8 mouse cellular contexts compared by ENCODE assay signal in the genomic region with DNA sequence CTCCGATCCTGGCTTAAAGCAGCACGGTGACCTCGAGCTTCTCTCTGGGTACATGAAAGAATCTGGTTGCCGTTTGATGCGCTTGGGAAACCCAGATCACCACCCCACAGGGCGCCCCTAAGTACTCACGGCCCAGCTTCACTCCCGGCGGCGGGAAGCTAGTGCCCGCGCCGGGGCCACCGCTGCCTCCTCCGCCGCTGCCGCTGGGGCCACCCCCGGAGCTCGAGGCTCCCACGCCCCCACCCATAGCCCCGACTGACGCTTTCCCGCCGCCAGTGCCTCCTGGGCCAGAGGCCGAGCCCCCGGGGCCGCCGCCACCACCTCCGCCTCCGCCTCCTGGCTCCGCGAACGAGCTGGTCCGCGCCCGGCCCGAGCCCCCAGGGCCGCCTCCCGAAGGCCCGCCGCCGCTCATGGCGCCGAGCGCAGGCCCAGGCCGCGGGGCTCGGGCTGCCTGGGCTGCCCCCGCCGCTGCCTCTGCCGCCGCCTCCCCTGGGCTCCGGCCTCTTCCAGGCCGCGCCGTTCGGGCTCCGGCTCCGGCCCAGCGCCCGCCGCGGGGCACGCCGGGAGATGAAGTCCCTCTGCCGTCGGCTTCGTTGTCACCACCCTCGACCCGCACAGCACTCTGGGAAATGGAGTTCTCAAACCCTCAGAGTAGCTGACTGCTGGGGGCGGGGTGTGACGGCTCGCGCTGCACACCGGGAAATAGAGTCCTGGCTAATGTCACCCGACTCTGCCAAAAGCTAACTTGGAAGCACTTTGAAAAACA. TPM values are rescaled to one million over a fixed set of nuclear protein-coding genes. Genes with fewer than 3 reads are reported as not detected.
DNase-seq lines count a peak whose midpoint lies in the region; ATAC-seq and TF ChIP-seq lines count a peak whose summit lies in the region.

TSS of gene Gsk3a (minus strand) at position 603 of the 766 bp plus-strand sequence.

- DNase-seq in MEL (ENCODE audit: low read depth, low spot score), result peak; percentile 96
- peak; percentile 98 to 100 for DNase-seq in cerebellum, adult 18-20 months
- peak; percentile 96 for DNase-seq in hindbrain, embryonic 10.5 days (ENCODE audit: low spot score)
- peak; percentile 97 to 98 for DNase-seq in layer of hippocampus, postnatal 10 days (ENCODE audit: low spot score in 2 of 2)
- DNase-seq in lung, postnatal 10 days, result peak; percentile 100
- peak; percentile 98 for DNase-seq in retina, postnatal 7 days (ENCODE audit: low read depth, low spot score)
- peak; percentile 88 for DNase-seq in urinary bladder, adult 2 months (ENCODE audit: low spot score)

- TF ChIP-seq POLR2A in MEL (IDR thresholded peaks at IDR 0.05; ENCODE audit: control insufficient read depth in 1 of 2, insufficient read depth in 1 of 2, low read depth in 1 of 2, low read length in 2 of 2, poor library complexity in 1 of 2), result peak; percentile 62 to 81; a peak in 3 of 4 replicates

- TF ChIP-seq RAD21 in MEL (IDR thresholded peaks at IDR 0.05; ENCODE audit: low read depth, low read length), result no peak

- peak within 1 kb of the TSS; percentile 91 for H3K9ac ChIP-seq in MEL (ENCODE audit: control insufficient read depth, low read depth, low read length, poor library complexity, severe bottlenecking)

- no peaks in the 10 kb centered on the region for H3K27me3 ChIP-seq in MEL (ENCODE audit: control insufficient read depth in 1 of 2, insufficient read depth in 2 of 2, low read length in 2 of 2)
- H3K27me3 ChIP-seq in hindbrain, embryonic 10.5 days (ENCODE audit: insufficient read depth, poor library complexity, severe bottlenecking), result no peaks in the 10 kb centered on the region

- H3K79me2 ChIP-seq in MEL (ENCODE audit: control insufficient read depth, insufficient read depth, low read length, poor library complexity), result peaks cover 26% of the 10 kb centered on the region

- no peak for TF ChIP-seq CTCF in MEL (IDR thresholded peaks at IDR 0.05 in 2 of 3, conservative IDR thresholded peaks at IDR 0.05 in 1 of 3; ENCODE audit: control insufficient read depth in 1 of 3, insufficient read depth in 1 of 3, low read depth in 2 of 3, low read length in 3 of 3, poor library complexity in 1 of 3, severe bottlenecking in 1 of 3)

- under 1% methylated on average over 71 of the region's 76 CpGs for WGBS in hindbrain, embryonic 10.5 days

- no peaks in the 10 kb centered on the region for H3K9me3 ChIP-seq in MEL (replicated peaks; ENCODE audit: insufficient read depth, low read length)
- no peaks in the 10 kb centered on the region for H3K9me3 ChIP-seq in hindbrain, embryonic 10.5 days

- H3K27ac ChIP-seq in MEL (ENCODE audit: control insufficient read depth, low read depth, low read length), result peak within 1 kb of the TSS; percentile 97
- peak within 1 kb of the TSS; percentile 98 for H3K27ac ChIP-seq in hindbrain, embryonic 10.5 days

- peak; percentile 67 for ATAC-seq in frontal cortex, adult (ENCODE audit: low TSS enrichment)

- peaks cover 3 to 9% of the 10 kb centered on the region in 2 experiments; a peak in 2 of 4 replicates for H3K4me1 ChIP-seq in MEL (ENCODE audit: control insufficient read depth in 1 of 2, insufficient read depth in 2 of 2, low read length in 2 of 2)
- H3K4me1 ChIP-seq in hindbrain, embryonic 10.5 days (replicated peaks), result peaks cover 40% of the 10 kb centered on the region

- H3K4me3 ChIP-seq in MEL (ENCODE audit: control insufficient read depth in 1 of 2, insufficient read depth in 1 of 2, low read depth in 2 of 2, low read length in 2 of 2), result peak within 1 kb of the TSS; percentile 90 to 93
- H3K4me3 ChIP-seq in hindbrain, embryonic 10.5 days, result peak within 1 kb of the TSS; percentile 98

- H3K36me3 ChIP-seq in MEL (ENCODE audit: control insufficient read depth in 1 of 2, insufficient read depth in 2 of 2, low read length in 2 of 2), result peaks cover 0 to 17% of the 10 kb centered on the region in 2 experiments; a peak in 2 of 4 replicates
- peaks cover 36% of the 10 kb centered on the region for H3K36me3 ChIP-seq in hindbrain, embryonic 10.5 days

- no peak for TF ChIP-seq EP300 in MEL (IDR thresholded peaks at IDR 0.05; ENCODE audit: low read depth in 1 of 2, low read length in 2 of 2)

TF ChIP-seq in MEL, 35 proteins besides CTCF, POLR2A, EP300 and RAD21:
- TF ChIP-seq UBTF (IDR thresholded peaks at IDR 0.05; ENCODE audit: borderline replicate concordance, insufficient read depth, low read depth, low read length), result 0 out of 2 replicates have a peak, but pooled peaks have one; percentile 72
- TF ChIP-seq TBP (IDR thresholded peaks at IDR 0.05; ENCODE audit: low read depth, low read length), result no peak
- no peak for TF ChIP-seq CHD1 (IDR thresholded peaks at IDR 0.05; ENCODE audit: low read depth, low read length)
- TF ChIP-seq NRF1 (IDR thresholded peaks at IDR 0.05; ENCODE audit: insufficient read depth, low read depth, low read length, poor library complexity, severe bottlenecking), result peak; percentile 46; the same call in 1 of the 2 replicates
- peak; percentile 8 for TF ChIP-seq MXI1 (IDR thresholded peaks at IDR 0.05; ENCODE audit: low read depth, low read length)
- TF ChIP-seq KAT2A (conservative IDR thresholded peaks at IDR 0.05; ENCODE audit: low read depth, low read length), result peak; percentile 85
- TF ChIP-seq MAZ (IDR thresholded peaks at IDR 0.05; ENCODE audit: low read depth, low read length), result 0 out of 2 replicates have a peak, but pooled peaks have one; percentile 19
- peak; percentile 63 for TF ChIP-seq NELFE (IDR thresholded peaks at IDR 0.05; ENCODE audit: low read depth, low read length)

RNA-seq across cellular contexts. Expression of gene Gsk3a, which starts in this region (rescaled TPM):
- total RNA-seq in MEL (2012; rRNA removed), result 59.8 and 61.5 TPM in 2 replicates
- polyA plus RNA-seq in MEL (2012; ENCODE audit: insufficient read depth in 1 of 2, insufficient read length in 2 of 2, low read depth in 1 of 2, low replicate concordance in 2 of 2, missing spikeins in 1 of 2), result 100 to 1,000 TPM in 1 of 2 experiments, 10 to 100 TPM in 1; 86.6 to 149 TPM
- polyA plus RNA-seq in hindbrain, embryonic 10.5 days (2016; fragmentation: Nextera tagmentation; extraction: Ambion mirVana), result 11.6 and 12.5 TPM in 2 replicates
- total RNA-seq in layer of hippocampus, postnatal 10 days (2021), result 100 to 1,000 TPM; 162 to 187 TPM
- 79.0 and 83.3 TPM in 2 replicates for polyA plus RNA-seq in urinary bladder, adult 2 months (2012; rRNA removed)

Comparison
In these comparisons a context has a peak if more than half of its experiments do, and no peak if none do; other contexts are left out.
1. Peak in every context shown above with its lines: DNase-seq, ATAC-seq, H3K4me3 ChIP-seq and H3K27ac ChIP-seq.